Mouse (Mus musculus) G1E (cell line): ENCODE measurements around the gene Neurod4.

Experiments
- CTCF ChIP-seq: IDR thresholded peaks from 2 replicates; pipeline ENCODE4 v1.5.1; 2012; ENCODE audit warnings: low read depth, low read length, inconsistent platforms, mixed read lengths
- GATA2 ChIP-seq: IDR thresholded peaks from 2 replicates; pipeline ENCODE4 v1.6.1; 2012; ENCODE audit warnings: low read depth, low read length, inconsistent platforms, borderline replicate concordance

DNA sequence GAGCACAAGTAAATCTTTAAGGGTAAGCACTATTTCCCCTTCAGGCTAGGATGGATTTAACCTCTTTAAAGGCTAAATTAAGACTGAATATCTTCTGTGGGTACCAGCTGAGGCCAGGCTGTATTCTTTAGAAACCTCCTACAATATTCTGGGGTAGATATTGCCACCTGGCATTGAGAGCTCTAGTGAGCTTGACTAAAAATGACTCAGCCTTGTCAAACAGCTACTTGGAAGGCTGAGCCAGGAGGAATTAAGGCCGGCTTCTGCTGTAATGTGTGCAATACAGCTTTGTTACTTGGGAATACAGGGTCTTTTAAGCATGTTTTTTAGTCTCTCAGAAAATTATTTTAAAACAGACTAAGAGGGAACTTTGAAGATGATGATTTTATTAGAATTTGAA is 7.2 kb upstream of the Neurod4 start:
- TF ChIP-seq CTCF (no peak), GATA2 (no peak)
